Mouse (Mus musculus) small intestine, adult 2 months (tissue): ENCODE data around the gene 0610012G03Rik. TPM values are rescaled to one million over a fixed set of nuclear protein-coding genes. Genes with fewer than 3 reads are reported as not detected.

ENCODE experiments used
- H3K27ac ChIP-seq: fragments of 200-500 bp; 2 replicates; pipeline ENCODE4 v1.5.1; 2012; ENCODE audit warnings: low read depth, low read length, control low read depth, inconsistent platforms; ENCODE audit not compliant: insufficient read depth
- H3K27me3 ChIP-seq: fragments of 200-500 bp; 2 replicates; pipeline ENCODE4 v1.6.1; 2012; ENCODE audit warnings: mild to moderate bottlenecking, moderate library complexity, low read length, inconsistent platforms; ENCODE audit not compliant: control insufficient read depth, insufficient read depth
- H3K36me3 ChIP-seq: fragments of 200-500 bp; 2 replicates; pipeline ENCODE4 v1.6.1; 2012; ENCODE audit warnings: mild to moderate bottlenecking, low read length, control low read depth, inconsistent platforms; ENCODE audit not compliant: control insufficient read depth, insufficient read depth
- H3K4me1 ChIP-seq: fragments of 200-500 bp; 2 replicates; pipeline ENCODE4 v1.6.1; 2012; ENCODE audit warnings: low read length, inconsistent platforms, mixed read lengths; ENCODE audit not compliant: control insufficient read depth, insufficient read depth, insufficient read length
- H3K4me3 ChIP-seq: fragments of 200-500 bp; 2 replicates; pipeline ENCODE4 v1.5.1; 2012; ENCODE audit warnings: low read depth, mild to moderate bottlenecking, control low read depth, inconsistent platforms, low read length, moderate library complexity
- CTCF ChIP-seq: fragments of 200-500 bp; IDR thresholded peaks from 2 replicates; pipeline ENCODE4 v1.5.1; 2012; ENCODE audit warnings: low read depth, mild to moderate bottlenecking, control low read depth, inconsistent platforms, low read length, moderate library complexity, mixed read lengths; ENCODE audit not compliant: insufficient replicate concordance, insufficient read length; ENCODE audit errors: extremely low read depth
- POLR2A ChIP-seq: fragments of 200-500 bp; IDR thresholded peaks from 2 replicates; pipeline ENCODE4 v1.6.1; 2012; ENCODE audit warnings: low read depth, mild to moderate bottlenecking, control low read depth, inconsistent platforms, low read length, moderate library complexity
- WGBS: fragments of 180-500 bp; shearing (Covaris S2); methylation state at CpG from one replicate; pipeline ENCODE4 v1.1.7; 2018; 5-methylcytosine and 5-hydroxymethylcytosine counted together
- polyA plus RNA-seq: library from polyadenylated mRNA; depleted of rRNA; stranded (reverse); fragments of >200 nt; gene quantifications from 2 replicates; pipeline ENCODE4 v1.2.3, GENCODE M21; 2012; rRNA removed

0610012G03Rik gene
- polyA plus RNA-seq, 1 experiment: 179 TPM

DNA sequence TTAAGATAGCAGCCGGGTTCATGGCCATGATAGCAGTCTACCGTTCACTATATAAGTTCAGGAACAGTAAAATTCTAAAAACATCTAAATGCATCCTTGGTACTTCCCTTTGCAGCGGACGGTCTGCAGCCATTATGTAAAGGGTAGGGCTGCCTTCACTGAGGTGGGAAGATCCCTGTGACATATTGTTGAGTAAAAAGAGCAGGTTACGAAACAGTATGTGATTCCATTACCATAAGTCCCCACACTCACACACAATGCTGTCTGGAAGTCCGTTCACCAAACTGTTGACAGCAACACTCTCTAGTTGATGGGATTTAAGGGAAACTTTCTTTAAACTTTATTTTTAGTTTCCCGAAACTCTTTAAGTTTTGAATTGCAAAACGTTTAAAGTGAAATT, 45.1 kb downstream of the 0610012G03Rik start:
- no peak overlapping the region for H3K4me3 ChIP-seq
- H3K36me3 ChIP-seq: no peaks in the 10 kb centered on the region
- H3K4me1 ChIP-seq: peaks cover 10% of the 10 kb centered on the region
- 87% methylated on average over 8 of the region's 8 CpGs for WGBS
- H3K27ac ChIP-seq: no peak overlapping the region
- no peaks in the 10 kb centered on the region for H3K27me3 ChIP-seq
- TF ChIP-seq POLR2A: no peak

DNA sequence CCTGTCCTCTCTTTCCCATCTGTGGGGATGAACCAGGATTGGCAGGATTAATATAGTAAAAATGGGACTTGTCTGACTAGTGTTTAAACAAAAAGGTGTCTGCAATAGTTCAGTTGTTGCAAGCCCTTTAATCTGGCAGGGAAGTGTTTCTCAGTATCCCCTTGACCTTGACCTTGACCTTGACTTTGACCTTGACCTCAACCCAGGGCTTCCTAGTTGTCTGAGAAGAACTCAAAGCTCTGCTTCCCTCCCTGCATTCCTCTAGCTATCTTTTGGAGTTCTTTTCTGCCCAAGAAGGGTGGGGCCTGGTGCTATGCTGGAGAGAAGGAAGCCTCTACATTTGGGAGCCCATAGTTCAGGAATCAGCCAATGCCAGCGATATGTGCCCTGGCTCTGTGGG, 46.4 kb downstream of the 0610012G03Rik start:
- Histone ChIP-seq H3K36me3 (no peaks in the 10 kb centered on the region), H3K4me1 (peaks cover 10% of the 10 kb centered on the region), H3K27ac (no peak overlapping the region), H3K4me3 (no peak overlapping the region), H3K27me3 (no peaks in the 10 kb centered on the region)
- no peak for TF ChIP-seq POLR2A
- no peak for TF ChIP-seq CTCF
- WGBS: 74% methylated on average over 1 of the region's 1 CpGs

DNA sequence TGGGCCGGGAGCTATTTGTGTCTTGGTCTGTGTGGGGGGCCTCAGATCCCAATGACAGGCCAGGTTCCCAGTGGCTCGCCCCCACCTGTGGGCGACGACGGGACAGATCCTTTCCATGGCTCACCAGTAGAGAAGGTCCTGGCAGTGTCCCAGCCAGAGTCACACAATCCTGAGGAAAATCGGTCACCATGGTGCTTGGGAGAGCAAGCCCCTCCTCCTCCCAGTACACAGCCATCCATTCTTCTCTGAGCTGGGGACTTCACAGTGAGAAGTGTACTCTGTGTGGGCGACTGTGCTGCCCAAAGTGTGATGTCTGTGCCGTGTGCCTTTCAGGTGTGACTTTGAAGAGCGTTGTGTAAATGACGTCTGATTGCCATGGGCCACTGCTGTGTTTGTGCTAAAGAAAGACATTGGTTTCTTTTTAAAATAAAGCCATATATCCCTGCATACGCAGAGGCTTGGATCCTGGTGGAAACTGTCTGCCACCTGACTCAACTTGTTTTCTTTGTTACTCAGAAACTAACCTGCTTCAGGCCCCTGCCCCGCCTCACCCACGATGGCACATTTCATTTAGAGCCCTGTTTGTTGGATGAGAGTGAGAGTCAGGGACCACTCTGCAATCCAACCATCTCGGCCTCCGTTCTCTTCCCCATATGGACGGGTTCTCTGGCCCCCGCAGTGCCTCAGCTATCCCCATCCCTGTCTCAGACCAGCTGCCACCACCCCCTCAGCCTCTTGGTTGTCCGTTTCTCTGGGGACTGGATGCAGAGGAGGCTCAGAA, 49.6 kb downstream of the 0610012G03Rik start:
- Histone ChIP-seq H3K4me3 (no peak overlapping the region), H3K36me3 (no peaks in the 10 kb centered on the region), H3K27me3 (no peaks in the 10 kb centered on the region; the same call in 1 of the 2 replicates), H3K4me1 (no peaks in the 10 kb centered on the region; the same call in 1 of the 2 replicates), H3K27ac (no peak overlapping the region)
- TF ChIP-seq CTCF (no peak), POLR2A (no peak)
- 87% methylated on average over 18 of the region's 18 CpGs for WGBS

Other genes with a start within 250 kb of the 0610012G03Rik start
- gene Meltf, start 69.7 kb downstream of the 0610012G03Rik start, polyA plus RNA-seq: 0.05 TPM in 1 of 2 replicates, not detected in the other
- gene Pigz, start 14.6 kb downstream of the 0610012G03Rik start, polyA plus RNA-seq: 1.6 and 2.7 TPM in 2 replicates
- 0.36 and 0.99 TPM in 2 replicates for gene Ncbp2, start within 50 bp of the 0610012G03Rik start, polyA plus RNA-seq
- gene Senp5, start 54.8 kb upstream of the 0610012G03Rik start, polyA plus RNA-seq: 1.1 and 2.0 TPM in 2 replicates
- gene Pak2, start 130.8 kb upstream of the 0610012G03Rik start, polyA plus RNA-seq: 7.4 and 16.1 TPM in 2 replicates
- gene Pigx, start 151.2 kb upstream of the 0610012G03Rik start, polyA plus RNA-seq: 14.6 and 32.5 TPM in 2 replicates
- gene Cep19, start 151.3 kb upstream of the 0610012G03Rik start, polyA plus RNA-seq: 5.6 and 10.2 TPM in 2 replicates
- 5.3 and 6.7 TPM in 2 replicates for gene Nrros, start 217.1 kb upstream of the 0610012G03Rik start, polyA plus RNA-seq
- not detected in 2 replicates for gene Bex6, start 231.3 kb upstream of the 0610012G03Rik start, polyA plus RNA-seq